Mouse (Mus musculus) liver, embryonic 14.5 days (tissue): ENCODE results near the gene Sdr9c7.

Experiments used
- CTCF ChIP-seq: IDR thresholded peaks from 2 replicates; pipeline ENCODE4 v1.5.1; 2016; ENCODE audit warnings: antibody characterized with exemption, low read depth, control low read depth
- EP300 ChIP-seq: IDR thresholded peaks from 2 replicates; pipeline ENCODE4 v1.6.1; 2016; ENCODE audit warnings: antibody characterized with exemption, low read depth

- no peak for TF ChIP-seq CTCF
- TF ChIP-seq EP300 = no peak
Observed at GRCm38 (mm10) chr10:127899783-127900182, 1.5 kb downstream of the Sdr9c7 start.
